Mouse (Mus musculus): Measurements from ENCODE around the gene Dcaf11. TPM values are rescaled to one million over a fixed set of nuclear protein-coding genes. Genes with fewer than 3 reads are reported as not detected.

Dcaf11 gene
- polyA plus RNA-seq, 1 experiment from 2014 or later: 68.0 TPM

- WGBS: 78% methylated on average over 9 of the region's 9 CpGs
- H3K27me3 ChIP-seq (ENCODE audit: control insufficient read depth, insufficient read depth, low read length): no peaks in the 10 kb centered on the region
- no peaks in the 10 kb centered on the region for H3K9me3 ChIP-seq (ENCODE audit: control insufficient read depth, low read length)
- no peak overlapping the region for H3K27ac ChIP-seq (replicated peaks; ENCODE audit: low read depth, low read length)
- H3K9ac ChIP-seq (ENCODE audit: low read length): no peak overlapping the region
- H3K4me2 ChIP-seq (ENCODE audit: low read depth, severe bottlenecking): no peak overlapping the region
- ATAC-seq (ENCODE audit: insufficient number of reproducible peaks, low FRiP score, low TSS enrichment, low read depth): no peak
- no peak for DNase-seq (ENCODE audit: low spot score)
- H3K4me1 ChIP-seq (ENCODE audit: control insufficient read depth, insufficient read depth, low read length): peaks cover 9% of the 10 kb centered on the region; the same call in 1 of the 2 replicates
- peaks cover 3% of the 10 kb centered on the region; the same call in 1 of the 2 replicates for H3K36me3 ChIP-seq (ENCODE audit: control insufficient read depth, insufficient read depth, low read length)
- no peak overlapping the region for H3K4me3 ChIP-seq (ENCODE audit: low read depth, low read length)
These were observed 22.3 kb downstream of the Dcaf11 start for GRCm38 (mm10) chr14:55581981-55582681.

GRCm38 (mm10) chr14:55584303-55584701, 24.5 kb downstream of the Dcaf11 start:
- H3K4me2 ChIP-seq (ENCODE audit: low read depth, severe bottlenecking): peak overlapping the region; percentile 87
- H3K36me3 ChIP-seq (ENCODE audit: control insufficient read depth, insufficient read depth, low read length): peaks cover 3% of the 10 kb centered on the region; the same call in 1 of the 2 replicates
- DNase-seq (ENCODE audit: low spot score) (no peak), ATAC-seq (ENCODE audit: insufficient number of reproducible peaks, low FRiP score, low TSS enrichment, low read depth) (no peak)
- no peaks in the 10 kb centered on the region for H3K9me3 ChIP-seq (ENCODE audit: control insufficient read depth, low read length)
- no peak overlapping the region for H3K27ac ChIP-seq (replicated peaks; ENCODE audit: low read depth, low read length)
- H3K4me3 ChIP-seq (ENCODE audit: low read depth, low read length): peak overlapping the region; percentile 46
- H3K4me1 ChIP-seq (ENCODE audit: control insufficient read depth, insufficient read depth, low read length): no peaks in the 10 kb centered on the region
- H3K27me3 ChIP-seq (ENCODE audit: control insufficient read depth, insufficient read depth, low read length): no peaks in the 10 kb centered on the region
- WGBS: 43% methylated on average over 5 of the region's 5 CpGs
- no peak overlapping the region; the same call in 1 of the 2 replicates for H3K9ac ChIP-seq (ENCODE audit: low read length)

GRCm38 (mm10) chr14:55584702-55585565, 25.1 kb downstream of the Dcaf11 start, which contains the start of gene Emc9:
TSS of gene Emc9 (minus strand) at chr14:55585302.
- H3K36me3 ChIP-seq (ENCODE audit: control insufficient read depth, insufficient read depth, low read length): peaks cover 3% of the 10 kb centered on the region; the same call in 1 of the 2 replicates
- WGBS: under 1% methylated on average over 43 of the region's 43 CpGs
- no peak within 1 kb of the TSS for H3K27ac ChIP-seq (replicated peaks; ENCODE audit: low read depth, low read length)
- no peaks in the 10 kb centered on the region for H3K4me1 ChIP-seq (ENCODE audit: control insufficient read depth, insufficient read depth, low read length)
- no peaks in the 10 kb centered on the region for H3K9me3 ChIP-seq (ENCODE audit: control insufficient read depth, low read length)
- ATAC-seq (ENCODE audit: insufficient number of reproducible peaks, low FRiP score, low TSS enrichment, low read depth) (peak; percentile 61; the same call in 1 of the 2 replicates), DNase-seq (ENCODE audit: low spot score) (peak; percentile 63)
- H3K4me2 ChIP-seq (ENCODE audit: low read depth, severe bottlenecking): peak within 1 kb of the TSS; percentile 87
- no peaks in the 10 kb centered on the region for H3K27me3 ChIP-seq (ENCODE audit: control insufficient read depth, insufficient read depth, low read length)
- peak within 1 kb of the TSS; percentile 49 for H3K9ac ChIP-seq (ENCODE audit: low read length)
- peak within 1 kb of the TSS; percentile 46 for H3K4me3 ChIP-seq (ENCODE audit: low read depth, low read length)

GRCm38 (mm10) chr14:55585566-55585960, 25.8 kb downstream of the Dcaf11 start:
- no peak overlapping the region for H3K9ac ChIP-seq (ENCODE audit: low read length)
- WGBS: 49% methylated on average over 6 of the region's 6 CpGs
- DNase-seq (ENCODE audit: low spot score): no peak
- ATAC-seq (ENCODE audit: insufficient number of reproducible peaks, low FRiP score, low TSS enrichment, low read depth): no peak
- H3K4me3 ChIP-seq (ENCODE audit: low read depth, low read length): no peak overlapping the region
- no peak overlapping the region for H3K27ac ChIP-seq (replicated peaks; ENCODE audit: low read depth, low read length)
- no peak overlapping the region; the same call in 1 of the 2 replicates for H3K4me2 ChIP-seq (ENCODE audit: low read depth, severe bottlenecking)
- no peaks in the 10 kb centered on the region for H3K4me1 ChIP-seq (ENCODE audit: control insufficient read depth, insufficient read depth, low read length)
- H3K27me3 ChIP-seq (ENCODE audit: control insufficient read depth, insufficient read depth, low read length): no peaks in the 10 kb centered on the region
- peaks cover 3% of the 10 kb centered on the region; the same call in 1 of the 2 replicates for H3K36me3 ChIP-seq (ENCODE audit: control insufficient read depth, insufficient read depth, low read length)
- H3K9me3 ChIP-seq (ENCODE audit: control insufficient read depth, low read length): no peaks in the 10 kb centered on the region

- Histone ChIP-seq H3K27me3 (ENCODE audit: control insufficient read depth, insufficient read depth, low read length) (no peaks in the 10 kb centered on the region), H3K4me1 (ENCODE audit: control insufficient read depth, insufficient read depth, low read length) (no peaks in the 10 kb centered on the region), H3K4me2 (ENCODE audit: low read depth, severe bottlenecking) (no peak overlapping the region), H3K9me3 (ENCODE audit: control insufficient read depth, low read length) (no peaks in the 10 kb centered on the region), H3K4me3 (ENCODE audit: low read depth, low read length) (no peak overlapping the region), H3K9ac (ENCODE audit: low read length) (no peak overlapping the region), H3K36me3 (ENCODE audit: control insufficient read depth, insufficient read depth, low read length) (peaks cover 3% of the 10 kb centered on the region; the same call in 1 of the 2 replicates), H3K27ac (replicated peaks; ENCODE audit: low read depth, low read length) (no peak overlapping the region)
- ATAC-seq (ENCODE audit: insufficient number of reproducible peaks, low FRiP score, low TSS enrichment, low read depth) (no peak), DNase-seq (ENCODE audit: low spot score) (no peak)
- WGBS: 90% methylated on average over 2 of the region's 2 CpGs
These were observed 26.3 kb downstream of the Dcaf11 start for GRCm38 (mm10) chr14:55586149-55586548.

GRCm38 (mm10) chr14:55589271-55589670, 29.5 kb downstream of the Dcaf11 start:
- no peak overlapping the region for H3K4me3 ChIP-seq (ENCODE audit: low read depth, low read length)
- H3K4me1 ChIP-seq (ENCODE audit: control insufficient read depth, insufficient read depth, low read length): peaks cover 6% of the 10 kb centered on the region; the same call in 1 of the 2 replicates
- H3K27ac ChIP-seq (replicated peaks; ENCODE audit: low read depth, low read length): no peak overlapping the region
- no peaks in the 10 kb centered on the region for H3K27me3 ChIP-seq (ENCODE audit: control insufficient read depth, insufficient read depth, low read length)
- no peaks in the 10 kb centered on the region for H3K9me3 ChIP-seq (ENCODE audit: control insufficient read depth, low read length)
- ATAC-seq (ENCODE audit: insufficient number of reproducible peaks, low FRiP score, low TSS enrichment, low read depth): no peak
- DNase-seq (ENCODE audit: low spot score): no peak
- WGBS: 90% methylated on average over 5 of the region's 5 CpGs
- H3K9ac ChIP-seq (ENCODE audit: low read length): no peak overlapping the region
- H3K4me2 ChIP-seq (ENCODE audit: low read depth, severe bottlenecking): no peak overlapping the region
- peaks cover 2% of the 10 kb centered on the region; the same call in 1 of the 2 replicates for H3K36me3 ChIP-seq (ENCODE audit: control insufficient read depth, insufficient read depth, low read length)

GRCm38 (mm10) chr14:55589771-55590448, 30.1 kb downstream of the Dcaf11 start:
- 88% methylated on average over 11 of the region's 11 CpGs for WGBS
- Histone ChIP-seq H3K4me1 (ENCODE audit: control insufficient read depth, insufficient read depth, low read length) (peaks cover 6% of the 10 kb centered on the region; the same call in 1 of the 2 replicates), H3K36me3 (ENCODE audit: control insufficient read depth, insufficient read depth, low read length) (peaks cover 2% of the 10 kb centered on the region; the same call in 1 of the 2 replicates), H3K4me3 (ENCODE audit: low read depth, low read length) (peak overlapping the region; percentile 97), H3K9ac (ENCODE audit: low read length) (peak overlapping the region; percentile 28), H3K27ac (replicated peaks; ENCODE audit: low read depth, low read length) (no peak overlapping the region), H3K27me3 (ENCODE audit: control insufficient read depth, insufficient read depth, low read length) (no peaks in the 10 kb centered on the region), H3K4me2 (ENCODE audit: low read depth, severe bottlenecking) (peak overlapping the region; percentile 92), H3K9me3 (ENCODE audit: control insufficient read depth, low read length) (no peaks in the 10 kb centered on the region)
- ATAC-seq (ENCODE audit: insufficient number of reproducible peaks, low FRiP score, low TSS enrichment, low read depth): no peak
- DNase-seq (ENCODE audit: low spot score): no peak

Measured in limb, embryonic 11.5 days (tissue).